Mouse (Mus musculus) thymus, adult 2 months (tissue): Measurements from ENCODE around the gene Tnpo1.

Source experiments
- CTCF ChIP-seq: fragments of 200-500 bp; IDR thresholded peaks from 2 replicates; pipeline ENCODE4 v1.5.1; 2012; ENCODE audit warnings: mild to moderate bottlenecking, control low read depth, low read length, moderate library complexity, borderline replicate concordance; ENCODE audit not compliant: control insufficient read depth, poor library complexity, insufficient read depth; ENCODE audit errors: extremely low read depth
- POLR2A ChIP-seq: fragments of 200-500 bp; IDR thresholded peaks from 2 replicates; pipeline ENCODE4 v1.6.1; 2012; ENCODE audit warnings: mild to moderate bottlenecking, low read length, control low read depth, moderate library complexity; ENCODE audit not compliant: control insufficient read depth, poor library complexity, insufficient read depth; ENCODE audit errors: extremely low read depth

DNA sequence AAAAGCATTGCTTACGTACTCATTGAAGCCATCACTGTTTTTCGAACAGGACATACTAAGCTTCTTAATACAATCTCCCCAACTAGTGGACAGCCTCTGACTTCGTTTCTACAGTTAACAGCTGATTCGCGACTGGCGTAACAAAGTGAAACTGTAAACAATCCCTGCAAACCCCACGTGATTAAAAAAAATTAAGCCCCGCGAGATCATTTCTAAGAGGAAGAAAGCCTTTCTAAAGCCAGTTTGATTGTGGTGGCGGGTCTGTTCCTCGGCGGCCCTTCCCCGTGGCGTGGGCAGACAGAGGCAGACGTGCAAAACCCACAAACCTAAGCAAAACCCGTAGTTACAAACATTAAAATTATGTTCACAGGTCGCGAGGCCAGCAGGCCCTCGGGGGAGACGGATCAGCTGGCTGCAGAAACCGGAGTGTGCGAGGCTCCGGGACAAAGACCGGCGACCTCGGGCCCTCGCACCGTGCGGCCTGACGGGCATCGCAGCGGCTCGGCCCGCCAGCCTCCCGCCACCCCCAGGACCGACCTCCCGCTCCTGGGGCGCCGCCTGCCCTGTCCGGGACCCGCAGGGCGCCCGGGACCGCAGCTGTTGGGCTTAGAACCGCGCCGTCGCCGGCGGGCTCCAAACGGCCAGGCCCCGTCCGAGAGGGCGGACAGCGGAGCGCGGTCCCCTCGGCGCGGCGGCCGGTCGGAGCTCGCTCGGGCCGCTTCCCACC is 535 bp downstream of the Tnpo1 start:
- TF ChIP-seq POLR2A (peak; percentile 12; the same call in 1 of the 2 replicates), CTCF (no peak)
